In genomic region chr11:4094378-4095170, GRCm38 (mm10) we compare ENCODE assay signal across 8 mouse cellular contexts. TPM values are rescaled to one million over a fixed set of nuclear protein-coding genes. Genes with fewer than 3 reads are reported as not detected.
DNase-seq lines count a peak whose midpoint lies in the region; ATAC-seq and TF ChIP-seq lines count a peak whose summit lies in the region.

No protein-coding gene starts in this region.

- peak; percentile 14 for ATAC-seq in intestine, embryonic 16.5 days
- ATAC-seq in limb, embryonic 14.5 days (ENCODE audit: low FRiP score, low read depth): no peak
- ATAC-seq in midbrain, embryonic 14.5 days (ENCODE audit: low FRiP score, low TSS enrichment): no peak

- H3K9me3 ChIP-seq in intestine, embryonic 16.5 days (ENCODE audit: control insufficient read depth, low read length): peaks cover 10% of the 10 kb centered on the region; the same call in 1 of the 2 replicates
- no peaks in the 10 kb centered on the region for H3K9me3 ChIP-seq in limb, embryonic 14.5 days (ENCODE audit: control insufficient read depth, low read length)
- H3K9me3 ChIP-seq in midbrain, embryonic 14.5 days (ENCODE audit: control insufficient read depth, low read length): no peaks in the 10 kb centered on the region

- WGBS in intestine, embryonic 16.5 days: 7% methylated on average over 23 of the region's 24 CpGs
- 7% methylated on average over 21 of the region's 24 CpGs for WGBS in limb, embryonic 14.5 days
- 4% methylated on average over 24 of the region's 24 CpGs for WGBS in midbrain, embryonic 14.5 days

- H3K9ac ChIP-seq in intestine, embryonic 16.5 days (ENCODE audit: low read depth, low read length): peak overlapping the region; percentile 74
- H3K9ac ChIP-seq in limb, embryonic 14.5 days (ENCODE audit: low read depth, low read length, severe bottlenecking): peak overlapping the region; percentile 59
- H3K9ac ChIP-seq in midbrain, embryonic 14.5 days (replicated peaks; ENCODE audit: low read length): peak overlapping the region; percentile 49

- no peak for TF ChIP-seq POLR2A in cortical plate, adult 2 months (IDR thresholded peaks at IDR 0.05; ENCODE audit: extremely low read depth, insufficient read depth, low read length)
- no peak for TF ChIP-seq POLR2A in limb, embryonic 14.5 days (IDR thresholded peaks at IDR 0.05; ENCODE audit: borderline replicate concordance, extremely low read depth, insufficient read depth, insufficient read length)

- peaks cover 19% of the 10 kb centered on the region for H3K36me3 ChIP-seq in intestine, embryonic 16.5 days (ENCODE audit: control insufficient read depth, insufficient read depth, low read length)
- no peaks in the 10 kb centered on the region for H3K36me3 ChIP-seq in limb, embryonic 14.5 days (ENCODE audit: control insufficient read depth, insufficient read depth, low read length)
- peaks cover 4% of the 10 kb centered on the region; the same call in 1 of the 2 replicates for H3K36me3 ChIP-seq in midbrain, embryonic 14.5 days (ENCODE audit: control insufficient read depth, insufficient read depth, low read length)

- DNase-seq in urinary bladder, postnatal 25 days (ENCODE audit: low spot score): peak; percentile 63
- DNase-seq in urinary bladder, postnatal 4 days (ENCODE audit: low spot score in 2 of 2): no peak
- DNase-seq in gastrocnemius, postnatal 10 days: peak; percentile 61
- peak; percentile 51 for DNase-seq in limb, embryonic 14.5 days (ENCODE audit: low spot score)
- DNase-seq in midbrain, embryonic 14.5 days: peak; percentile 67
- DNase-seq in spleen, adult 18-20 months: peak; percentile 34 to 69

- no peaks in the 10 kb centered on the region for H3K27me3 ChIP-seq in intestine, embryonic 16.5 days (replicated peaks; ENCODE audit: control insufficient read depth, insufficient read depth, low read length)
- no peaks in the 10 kb centered on the region for H3K27me3 ChIP-seq in limb, embryonic 14.5 days (ENCODE audit: control insufficient read depth, insufficient read depth, low read length)
- H3K27me3 ChIP-seq in midbrain, embryonic 14.5 days (ENCODE audit: control insufficient read depth, insufficient read depth, low read length): no peaks in the 10 kb centered on the region

- H3K4me1 ChIP-seq in cortical plate, adult 2 months (ENCODE audit: control insufficient read depth, insufficient read depth, low read length): peaks cover 5% of the 10 kb centered on the region
- H3K4me1 ChIP-seq in intestine, embryonic 16.5 days (ENCODE audit: control insufficient read depth, insufficient read depth, low read length): peaks cover 16% of the 10 kb centered on the region
- peaks cover 16% of the 10 kb centered on the region for H3K4me1 ChIP-seq in limb, embryonic 14.5 days (ENCODE audit: control insufficient read depth, insufficient read depth, low read length)
- peaks cover 18% of the 10 kb centered on the region for H3K4me1 ChIP-seq in midbrain, embryonic 14.5 days (ENCODE audit: control insufficient read depth, insufficient read depth, low read length)

- peak; percentile 76 for TF ChIP-seq CTCF in cortical plate, adult 2 months (IDR thresholded peaks at IDR 0.05; ENCODE audit: extremely low read depth, insufficient read depth, low read length)

- H3K4me3 ChIP-seq in cortical plate, adult 2 months (ENCODE audit: insufficient read depth, low read length): peak overlapping the region; percentile 88
- peak overlapping the region; percentile 64 for H3K4me3 ChIP-seq in intestine, embryonic 16.5 days (ENCODE audit: low read length)
- H3K4me3 ChIP-seq in limb, embryonic 14.5 days (replicated peaks; ENCODE audit: low read length): peak overlapping the region; percentile 53
- peak overlapping the region; percentile 44 for H3K4me3 ChIP-seq in midbrain, embryonic 14.5 days (replicated peaks; ENCODE audit: low read depth, low read length)

- H3K4me2 ChIP-seq in intestine, embryonic 16.5 days (ENCODE audit: low read depth, low read length): peak overlapping the region; percentile 65
- peak overlapping the region; percentile 69 for H3K4me2 ChIP-seq in limb, embryonic 14.5 days (replicated peaks; ENCODE audit: low read depth, low read length, severe bottlenecking)
- H3K4me2 ChIP-seq in midbrain, embryonic 14.5 days (ENCODE audit: low read length): peak overlapping the region; percentile 77

- no peak overlapping the region; the same call in 1 of the 2 replicates for H3K27ac ChIP-seq in cortical plate, adult 2 months (ENCODE audit: insufficient read depth, low read length)
- H3K27ac ChIP-seq in intestine, embryonic 16.5 days (ENCODE audit: low read length): peak overlapping the region; percentile 86
- H3K27ac ChIP-seq in limb, embryonic 14.5 days (replicated peaks; ENCODE audit: low read depth, low read length): 0 out of 2 replicates have a peak overlapping the region, but pooled peaks have one; percentile 80
- H3K27ac ChIP-seq in midbrain, embryonic 14.5 days (replicated peaks; ENCODE audit: low read depth, low read length): peak overlapping the region; percentile 64; the same call in 1 of the 2 replicates

RNA-seq across cellular contexts. Expression of gene Mtfp1, which starts 0.7 kb away (rescaled TPM):
- 82.5 and 92.9 TPM in 2 replicates for polyA plus RNA-seq in cortical plate, adult 2 months (2012; rRNA removed)
- 10 to 100 TPM; 25.7 to 34.8 TPM for total RNA-seq in gastrocnemius, postnatal 10 days (2021)
- 38.1 and 41.6 TPM in 2 replicates for polyA plus RNA-seq in intestine, embryonic 16.5 days (2015; fragmentation: Nextera tagmentation; extraction: Ambion mirVana)
- 4.7 and 5.9 TPM in 2 replicates for polyA plus RNA-seq in limb, embryonic 14.5 days (2012; rRNA removed)
- polyA plus RNA-seq in limb, embryonic 14.5 days (2014; fragmentation: Nextera tagmentation; extraction: Ambion mirVana): 5.3 and 5.9 TPM in 2 replicates
- polyA plus RNA-seq in midbrain, embryonic 14.5 days (2014; fragmentation: Nextera tagmentation; extraction: Ambion mirVana): 7.6 and 9.1 TPM in 2 replicates

RNA-seq across cellular contexts. Expression of gene Sec14l2, which starts 28.6 kb away (rescaled TPM):
- 40.1 and 42.9 TPM in 2 replicates for polyA plus RNA-seq in cortical plate, adult 2 months (2012; rRNA removed)
- total RNA-seq in gastrocnemius, postnatal 10 days (2021): 1 to 10 TPM; 1.4 to 2.3 TPM
- polyA plus RNA-seq in intestine, embryonic 16.5 days (2015; fragmentation: Nextera tagmentation; extraction: Ambion mirVana): 1.7 and 2.9 TPM in 2 replicates
- polyA plus RNA-seq in limb, embryonic 14.5 days (2012; rRNA removed): 5.1 and 5.8 TPM in 2 replicates
- polyA plus RNA-seq in limb, embryonic 14.5 days (2014; fragmentation: Nextera tagmentation; extraction: Ambion mirVana): 1.4 and 1.7 TPM in 2 replicates
- 2.0 and 3.3 TPM in 2 replicates for polyA plus RNA-seq in midbrain, embryonic 14.5 days (2014; fragmentation: Nextera tagmentation; extraction: Ambion mirVana)

RNA-seq across cellular contexts. Expression of gene Sec14l3, which starts 29.9 kb away (rescaled TPM):
- polyA plus RNA-seq in cortical plate, adult 2 months (2012; rRNA removed): 0.44 and 0.52 TPM in 2 replicates
- total RNA-seq in gastrocnemius, postnatal 10 days (2021): not detected
- not detected in 2 replicates for polyA plus RNA-seq in intestine, embryonic 16.5 days (2015; fragmentation: Nextera tagmentation; extraction: Ambion mirVana)
- not detected in 2 replicates for polyA plus RNA-seq in limb, embryonic 14.5 days (2012; rRNA removed)
- polyA plus RNA-seq in limb, embryonic 14.5 days (2014; fragmentation: Nextera tagmentation; extraction: Ambion mirVana): not detected in 2 replicates
- 0.38 and 0.77 TPM in 2 replicates for polyA plus RNA-seq in midbrain, embryonic 14.5 days (2014; fragmentation: Nextera tagmentation; extraction: Ambion mirVana)

RNA-seq across cellular contexts. Expression of gene Rnf215, which starts 40.4 kb away (rescaled TPM):
- polyA plus RNA-seq in cortical plate, adult 2 months (2012; rRNA removed): 34.9 and 36.5 TPM in 2 replicates
- total RNA-seq in gastrocnemius, postnatal 10 days (2021): 10 to 100 TPM in 1 of 2 experiments, 1 to 10 TPM in 1; 7.8 to 13.3 TPM
- polyA plus RNA-seq in intestine, embryonic 16.5 days (2015; fragmentation: Nextera tagmentation; extraction: Ambion mirVana): 17.3 and 19.2 TPM in 2 replicates
- 57.1 and 62.6 TPM in 2 replicates for polyA plus RNA-seq in limb, embryonic 14.5 days (2012; rRNA removed)
- 40.7 and 49.8 TPM in 2 replicates for polyA plus RNA-seq in limb, embryonic 14.5 days (2014; fragmentation: Nextera tagmentation; extraction: Ambion mirVana)
- 52.7 and 52.9 TPM in 2 replicates for polyA plus RNA-seq in midbrain, embryonic 14.5 days (2014; fragmentation: Nextera tagmentation; extraction: Ambion mirVana)

Comparison
In these comparisons a context has a peak if more than half of its experiments do, and no peak if none do; other contexts are left out.
1. DNase-seq: peak in urinary bladder, postnatal 25 days (single experiment), gastrocnemius, postnatal 10 days (single experiment), limb, embryonic 14.5 days (single experiment), midbrain, embryonic 14.5 days (single experiment) and spleen, adult 18-20 months (2 of 2); none in urinary bladder, postnatal 4 days (0 of 2).
2. Peak in every context shown above with its lines, with median percentiles within 50 percentile points of each other: H3K4me3 ChIP-seq, H3K4me2 ChIP-seq and H3K9ac ChIP-seq.